Mouse (Mus musculus) layer of hippocampus, adult 11-12 months (tissue): ENCODE data around the gene 1700001P01Rik.
"Not testable (repeated sequence)": the region's sequence is repeated elsewhere in the genome, so short reads cannot be mapped to it uniquely, and the experiment has no call there.

Experiments
- DNase-seq: peaks from one replicate; pipeline ENCODE4 v3.0.0; 2022; ENCODE audit warnings: low spot score

1700001P01Rik gene

GRCm38 (mm10) chr11:97744718-97745330 is 30.9 kb downstream of the 1700001P01Rik start:
- DNase-seq, result peak; percentile 99

- peak; percentile 30 for DNase-seq
These were observed 31.5 kb downstream of the 1700001P01Rik start, which contains the start of gene Pip4k2b for GRCm38 (mm10) chr11:97744063-97744717. Gene Pip4k2b (minus strand): TSS chr11:97744704.

GRCm38 (mm10) chr11:97743423-97743822 is 32.3 kb downstream of the 1700001P01Rik start:
- DNase-seq, result no peak

- no peak for DNase-seq
These were observed 33.1 kb downstream of the 1700001P01Rik start for GRCm38 (mm10) chr11:97742591-97742990.

- no peak for DNase-seq
These were observed 33.6 kb downstream of the 1700001P01Rik start for GRCm38 (mm10) chr11:97742157-97742556.

- DNase-seq, result peak; percentile 38
These were observed 35.5 kb downstream of the 1700001P01Rik start for GRCm38 (mm10) chr11:97740190-97740589.

- no peak for DNase-seq
These were observed 36.6 kb downstream of the 1700001P01Rik start for GRCm38 (mm10) chr11:97739155-97739554.

GRCm38 (mm10) chr11:97738703-97739102 is 37.0 kb downstream of the 1700001P01Rik start:
- DNase-seq, result no peak

GRCm38 (mm10) chr11:97737600-97737999 is 38.1 kb downstream of the 1700001P01Rik start:
- DNase-seq, result no peak

GRCm38 (mm10) chr11:97736645-97737044 is 39.1 kb downstream of the 1700001P01Rik start:
- DNase-seq, result no peak

- DNase-seq, result not testable (repeated sequence)
These were observed 40.9 kb downstream of the 1700001P01Rik start for GRCm38 (mm10) chr11:97734810-97735209.

- no peak for DNase-seq
These were observed 42.0 kb downstream of the 1700001P01Rik start for GRCm38 (mm10) chr11:97733689-97734088.

- DNase-seq, result no peak
These were observed 47.0 kb downstream of the 1700001P01Rik start for GRCm38 (mm10) chr11:97728730-97729129.

GRCm38 (mm10) chr11:97728311-97728710 is 47.4 kb downstream of the 1700001P01Rik start:
- DNase-seq, result no peak

GRCm38 (mm10) chr11:97723709-97724108 is 52.0 kb downstream of the 1700001P01Rik start:
- DNase-seq, result no peak
